Comparison of ENCODE assay signal across 5 mouse cellular contexts in the genomic region with DNA sequence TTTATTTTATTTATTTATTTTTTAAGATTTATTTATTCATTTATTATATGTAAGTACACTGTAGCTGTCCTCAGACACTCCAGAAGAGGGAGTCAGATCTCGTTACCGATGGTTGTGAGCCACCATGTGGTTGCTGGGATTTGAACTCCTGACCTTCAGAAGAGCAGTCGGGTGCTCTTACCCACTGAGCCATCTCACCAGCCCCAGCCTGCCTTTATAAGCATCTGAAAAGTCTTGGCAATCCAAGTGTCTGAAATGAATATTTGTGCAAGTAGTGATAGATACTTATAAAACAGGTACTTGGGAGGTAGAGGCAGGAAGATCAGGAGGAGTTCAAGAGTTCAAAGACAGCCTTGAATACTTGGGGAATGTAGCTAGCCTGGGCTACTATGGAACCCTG. TPM values are rescaled to one million over a fixed set of nuclear protein-coding genes. Genes with fewer than 3 reads are reported as not detected.
DNase-seq lines count a peak whose midpoint lies in the region; TF ChIP-seq lines count a peak whose summit lies in the region.
"Not testable (repeated sequence)": the region's sequence is repeated elsewhere in the genome, so short reads cannot be mapped to it uniquely, and the experiment has no call there.

No protein-coding gene starts in this region.

- not testable (repeated sequence) for TF ChIP-seq POLR2A in ES-Bruce4 (IDR thresholded peaks at IDR 0.05; ENCODE audit: insufficient read depth, low read length); MEL (IDR thresholded peaks at IDR 0.05; ENCODE audit: control insufficient read depth in 1 of 2, insufficient read depth in 1 of 2, low read depth in 1 of 2, low read length in 2 of 2, poor library complexity in 1 of 2); small intestine, adult 2 months (IDR thresholded peaks at IDR 0.05; ENCODE audit: low read depth, low read length)

- not testable (repeated sequence) for H3K9me3 ChIP-seq in ES-Bruce4 (replicated peaks; ENCODE audit: control insufficient read depth, insufficient read depth, low read length, poor library complexity, severe bottlenecking); MEL (replicated peaks; ENCODE audit: insufficient read depth, low read length); heart, embryonic 10.5 days

- H3K27ac ChIP-seq in ES-Bruce4 (ENCODE audit: insufficient read depth, low read length) = peak overlapping the region; percentile 51; the same call in 1 of the 2 replicates
- peak overlapping the region; percentile 87 for H3K27ac ChIP-seq in MEL (ENCODE audit: control insufficient read depth, low read depth, low read length)
- not testable (repeated sequence) for H3K27ac ChIP-seq in heart, embryonic 10.5 days
- H3K27ac ChIP-seq in small intestine, adult 2 months (ENCODE audit: insufficient read depth, low read depth, low read length) = peak overlapping the region; percentile 76

- not testable (repeated sequence) for H3K79me2 ChIP-seq in MEL (ENCODE audit: control insufficient read depth, insufficient read depth, low read length, poor library complexity)

- H3K36me3 ChIP-seq in ES-Bruce4 (ENCODE audit: control insufficient read depth, insufficient read depth, low read length, poor library complexity, severe bottlenecking); heart, embryonic 10.5 days; small intestine, adult 2 months (ENCODE audit: control insufficient read depth, insufficient read depth, low read length): not testable (repeated sequence)
- H3K36me3 ChIP-seq in MEL (ENCODE audit: control insufficient read depth in 1 of 2, insufficient read depth in 2 of 2, low read length in 2 of 2) = peaks cover 0 to 50% of the 10 kb centered on the region in 2 experiments; a peak in 2 of 4 replicates

- not testable (repeated sequence) for TF ChIP-seq CTCF in ES-Bruce4 (IDR thresholded peaks at IDR 0.05; ENCODE audit: low read depth, low read length); MEL (IDR thresholded peaks at IDR 0.05 in 2 of 3, conservative IDR thresholded peaks at IDR 0.05 in 1 of 3; ENCODE audit: control insufficient read depth in 1 of 3, insufficient read depth in 1 of 3, low read depth in 2 of 3, low read length in 3 of 3, poor library complexity in 1 of 3, severe bottlenecking in 1 of 3); small intestine, adult 2 months (IDR thresholded peaks at IDR 0.05; ENCODE audit: extremely low read depth, insufficient read length, insufficient replicate concordance, low read depth, low read length)

- H3K4me1 ChIP-seq in ES-Bruce4 (ENCODE audit: control insufficient read depth, insufficient read depth, low read length) (peaks cover 18% of the 10 kb centered on the region), MEL (ENCODE audit: control insufficient read depth in 1 of 2, insufficient read depth in 2 of 2, low read length in 2 of 2) (peaks cover 48 to 52% of the 10 kb centered on the region in 2 experiments)
- H3K4me1 ChIP-seq in heart, embryonic 10.5 days = peaks cover 14% of the 10 kb centered on the region; the same call in 1 of the 2 replicates
- H3K4me1 ChIP-seq in small intestine, adult 2 months (ENCODE audit: control insufficient read depth, insufficient read depth, insufficient read length, low read length) = peaks cover 37% of the 10 kb centered on the region

- DNase-seq in MEL (ENCODE audit: low read depth, low spot score) = peak; percentile 40
- DNase-seq in heart, embryonic 10.5 days (ENCODE audit: low spot score) = peak; percentile 11
- DNase-seq in kidney, postnatal 10 days = peak; percentile 0

- H3K4me3 ChIP-seq in ES-Bruce4 (ENCODE audit: low read depth, low read length); MEL (ENCODE audit: control insufficient read depth in 1 of 2, insufficient read depth in 1 of 2, low read depth in 2 of 2, low read length in 2 of 2); heart, embryonic 10.5 days; small intestine, adult 2 months (ENCODE audit: low read depth, low read length): not testable (repeated sequence)

- not testable (repeated sequence) for TF ChIP-seq EP300 in ES-Bruce4 (IDR thresholded peaks at IDR 0.05; ENCODE audit: insufficient read depth, low read depth, low read length); MEL (IDR thresholded peaks at IDR 0.05; ENCODE audit: low read depth in 1 of 2, low read length in 2 of 2)

- H3K27me3 ChIP-seq in ES-Bruce4 (ENCODE audit: control insufficient read depth, insufficient read depth, low read length, poor library complexity, severe bottlenecking); MEL (ENCODE audit: control insufficient read depth in 1 of 2, insufficient read depth in 2 of 2, low read length in 2 of 2); heart, embryonic 10.5 days (ENCODE audit: insufficient read depth, poor library complexity, severe bottlenecking); small intestine, adult 2 months (ENCODE audit: control insufficient read depth, insufficient read depth, low read length): not testable (repeated sequence)

- not testable (repeated sequence) for TF ChIP-seq RAD21 in MEL (IDR thresholded peaks at IDR 0.05; ENCODE audit: low read depth, low read length)

- H3K9ac ChIP-seq in ES-Bruce4 (ENCODE audit: low read depth, poor library complexity, severe bottlenecking); MEL (ENCODE audit: control insufficient read depth, low read depth, low read length, poor library complexity, severe bottlenecking): not testable (repeated sequence)

- 78% methylated on average over 3 of the region's 3 CpGs for WGBS in heart, embryonic 10.5 days
- 32% methylated on average over 3 of the region's 3 CpGs for WGBS in small intestine, adult 2 months

TF ChIP-seq in MEL, 35 proteins besides CTCF, POLR2A, EP300 and RAD21:
- TF ChIP-seq CHD1 (IDR thresholded peaks at IDR 0.05; ENCODE audit: low read depth, low read length) = 0 out of 2 replicates have a peak, but pooled peaks have one; percentile 56
- peak; percentile 66 for TF ChIP-seq TBP (IDR thresholded peaks at IDR 0.05; ENCODE audit: low read depth, low read length)

RNA-seq across cellular contexts. Expression of gene Lgals9, which starts 22.6 kb away (rescaled TPM):
- 8.8 and 10.7 TPM in 2 replicates for polyA plus RNA-seq in ES-Bruce4 (2011; ENCODE audit: insufficient read depth, insufficient read length, low read depth, missing spikeins)
- total RNA-seq in MEL (2012; rRNA removed) = 160 and 184 TPM in 2 replicates
- 100 to 1,000 TPM; 228 to 287 TPM for polyA plus RNA-seq in MEL (2012; ENCODE audit: insufficient read depth in 1 of 2, insufficient read length in 2 of 2, low read depth in 1 of 2, low replicate concordance in 2 of 2, missing spikeins in 1 of 2)
- polyA plus RNA-seq in heart, embryonic 10.5 days (2016; fragmentation: Nextera tagmentation; extraction: Ambion mirVana) = 11.6 and 29.8 TPM in 2 replicates
- polyA plus RNA-seq in small intestine, adult 2 months (2012; rRNA removed) = 263 and 686 TPM in 2 replicates
